Mouse (Mus musculus) midbrain, embryonic 12.5 days (tissue): ENCODE data around the gene Tex12. TPM values are rescaled to one million over a fixed set of nuclear protein-coding genes. Genes with fewer than 3 reads are reported as not detected.
A peak's percentile ranks its signal among the peaks of the same experiment; 100 is the strongest.

Experiments used
- ATAC-seq: fragments of 200-750 bp; cut with Nextera tagmentation; 2 replicates; pipeline ENCODE4 v1.8.0; 2017; ENCODE audit warnings: low read depth, moderate TSS enrichment, moderate library complexity; ENCODE audit not compliant: low FRiP score
- H3K27ac ChIP-seq: fragments of 300-500 bp; sonication (generic); replicated peaks from 2 replicates; pipeline ENCODE4 v1.5.1; 2016; ENCODE audit warnings: mild to moderate bottlenecking
- H3K27me3 ChIP-seq: fragments of 300-500 bp; sonication (generic); 2 replicates; pipeline ENCODE4 v1.6.1; 2016; ENCODE audit warnings: mild to moderate bottlenecking
- H3K36me3 ChIP-seq: fragments of 300-500 bp; sonication (generic); 2 replicates; pipeline ENCODE4 v1.6.1; 2016
- H3K4me1 ChIP-seq: fragments of 300-500 bp; sonication (generic); 2 replicates; pipeline ENCODE4 v1.6.1; 2016
- H3K4me2 ChIP-seq: fragments of 300-500 bp; sonication (generic); replicated peaks from 2 replicates; pipeline ENCODE4 v1.6.1; 2016; ENCODE audit warnings: mild to moderate bottlenecking, moderate library complexity
- H3K4me3 ChIP-seq: fragments of 300-500 bp; sonication (generic); 2 replicates; pipeline ENCODE4 v1.5.1; 2016; ENCODE audit warnings: mild to moderate bottlenecking
- H3K9ac ChIP-seq: fragments of 300-500 bp; sonication (generic); replicated peaks from 2 replicates; pipeline ENCODE4 v1.6.1; 2016; ENCODE audit warnings: mild to moderate bottlenecking, moderate library complexity
- H3K9me3 ChIP-seq: fragments of 300-500 bp; sonication (generic); 2 replicates; pipeline ENCODE4 v1.6.1; 2016; ENCODE audit warnings: mild to moderate bottlenecking
- WGBS: fragments of 180-500 bp; shearing (Covaris S2); methylation state at CpG from one replicate; pipeline ENCODE4 v1.1.7; 2016; 5-methylcytosine and 5-hydroxymethylcytosine counted together
- polyA plus RNA-seq: library from polyadenylated mRNA; unstranded; fragments of >200 nt; fragmentation: Nextera tagmentation; extraction: Ambion mirVana; gene quantifications from 2 replicates; pipeline ENCODE4 v1.2.1, GENCODE M21; 2016

Gene Tex12
- polyA plus RNA-seq, 1 experiment from 2014 or later: 0.48 TPM

- no peak overlapping the region for H3K4me3 ChIP-seq
- peak overlapping the region; percentile 93 for H3K27ac ChIP-seq
- H3K9ac ChIP-seq: no peak overlapping the region
- H3K9me3 ChIP-seq: no peaks in the 10 kb centered on the region
- ATAC-seq: no peak
- H3K4me1 ChIP-seq: peaks cover 16% of the 10 kb centered on the region
- 72% methylated on average over 2 of the region's 2 CpGs for WGBS
- no peaks in the 10 kb centered on the region for H3K27me3 ChIP-seq
- no peaks in the 10 kb centered on the region for H3K36me3 ChIP-seq
- no peak overlapping the region for H3K4me2 ChIP-seq
Observed at GRCm38 (mm10) chr9:50553547-50553946, 7.6 kb downstream of the Tex12 start.

GRCm38 (mm10) chr9:50552206-50552605, 8.9 kb downstream of the Tex12 start:
- no peak for ATAC-seq
- H3K27me3 ChIP-seq: no peaks in the 10 kb centered on the region
- H3K9ac ChIP-seq: no peak overlapping the region
- WGBS: 87% methylated on average over 5 of the region's 5 CpGs
- peaks cover 16% of the 10 kb centered on the region for H3K4me1 ChIP-seq
- H3K36me3 ChIP-seq: no peaks in the 10 kb centered on the region
- no peak overlapping the region for H3K4me3 ChIP-seq
- no peak overlapping the region for H3K27ac ChIP-seq
- no peaks in the 10 kb centered on the region for H3K9me3 ChIP-seq
- H3K4me2 ChIP-seq: no peak overlapping the region

- Histone ChIP-seq H3K9me3 (no peaks in the 10 kb centered on the region), H3K27ac (no peak overlapping the region), H3K4me3 (no peak overlapping the region), H3K9ac (no peak overlapping the region), H3K27me3 (no peaks in the 10 kb centered on the region), H3K36me3 (no peaks in the 10 kb centered on the region), H3K4me2 (no peak overlapping the region), H3K4me1 (peaks cover 1% of the 10 kb centered on the region)
- ATAC-seq: no peak
- 89% methylated on average over 4 of the region's 4 CpGs for WGBS
Observed at GRCm38 (mm10) chr9:50548936-50549335, 12.2 kb downstream of the Tex12 start.

- H3K9me3 ChIP-seq: no peaks in the 10 kb centered on the region
- H3K4me2 ChIP-seq: no peak overlapping the region
- H3K4me1 ChIP-seq: no peaks in the 10 kb centered on the region
- 63% methylated on average over 5 of the region's 5 CpGs for WGBS
- no peak overlapping the region for H3K4me3 ChIP-seq
- no peaks in the 10 kb centered on the region for H3K27me3 ChIP-seq
- no peaks in the 10 kb centered on the region for H3K36me3 ChIP-seq
- no peak overlapping the region for H3K27ac ChIP-seq
- H3K9ac ChIP-seq: no peak overlapping the region
- no peak for ATAC-seq
Observed at GRCm38 (mm10) chr9:50547859-50548478, 13.2 kb downstream of the Tex12 start.

- no peak overlapping the region for H3K4me3 ChIP-seq
- H3K4me1 ChIP-seq: peaks cover 4% of the 10 kb centered on the region; the same call in 1 of the 2 replicates
- no peak for ATAC-seq
- no peak overlapping the region for H3K9ac ChIP-seq
- H3K27ac ChIP-seq: no peak overlapping the region
- no peaks in the 10 kb centered on the region for H3K27me3 ChIP-seq
- H3K9me3 ChIP-seq: no peaks in the 10 kb centered on the region
- no peak overlapping the region for H3K4me2 ChIP-seq
- 77% methylated on average over 9 of the region's 9 CpGs for WGBS
- no peaks in the 10 kb centered on the region for H3K36me3 ChIP-seq
Observed at GRCm38 (mm10) chr9:50542401-50542800, 18.7 kb downstream of the Tex12 start.

- Histone ChIP-seq H3K9ac (no peak overlapping the region), H3K27me3 (no peaks in the 10 kb centered on the region), H3K36me3 (no peaks in the 10 kb centered on the region), H3K4me3 (no peak overlapping the region), H3K9me3 (no peaks in the 10 kb centered on the region), H3K4me2 (no peak overlapping the region), H3K4me1 (peaks cover 4% of the 10 kb centered on the region; the same call in 1 of the 2 replicates), H3K27ac (no peak overlapping the region)
- 75% methylated on average over 7 of the region's 7 CpGs for WGBS
- ATAC-seq: no peak
Observed at GRCm38 (mm10) chr9:50540170-50540569, 21.0 kb downstream of the Tex12 start.

- no peak overlapping the region for H3K9ac ChIP-seq
- H3K4me2 ChIP-seq: no peak overlapping the region
- H3K9me3 ChIP-seq: no peaks in the 10 kb centered on the region
- peaks cover 4% of the 10 kb centered on the region; the same call in 1 of the 2 replicates for H3K4me1 ChIP-seq
- no peaks in the 10 kb centered on the region for H3K36me3 ChIP-seq
- 81% methylated on average over 4 of the region's 4 CpGs for WGBS
- H3K4me3 ChIP-seq: no peak overlapping the region
- no peaks in the 10 kb centered on the region; the same call in 1 of the 2 replicates for H3K27me3 ChIP-seq
- no peak overlapping the region for H3K27ac ChIP-seq
- no peak for ATAC-seq
Observed at GRCm38 (mm10) chr9:50537295-50537694, 23.8 kb downstream of the Tex12 start.

GRCm38 (mm10) chr9:50536603-50537135, 24.5 kb downstream of the Tex12 start:
- Histone ChIP-seq H3K9me3 (no peaks in the 10 kb centered on the region), H3K36me3 (no peaks in the 10 kb centered on the region), H3K27ac (no peak overlapping the region), H3K9ac (no peak overlapping the region), H3K4me2 (no peak overlapping the region), H3K4me3 (no peak overlapping the region), H3K4me1 (peaks cover 4% of the 10 kb centered on the region; the same call in 1 of the 2 replicates), H3K27me3 (no peaks in the 10 kb centered on the region; the same call in 1 of the 2 replicates)
- WGBS: 86% methylated on average over 7 of the region's 7 CpGs
- no peak for ATAC-seq

- Histone ChIP-seq H3K36me3 (no peaks in the 10 kb centered on the region), H3K4me2 (no peak overlapping the region), H3K4me1 (peaks cover 4% of the 10 kb centered on the region; the same call in 1 of the 2 replicates), H3K27me3 (no peaks in the 10 kb centered on the region; the same call in 1 of the 2 replicates), H3K9ac (no peak overlapping the region), H3K4me3 (no peak overlapping the region), H3K27ac (no peak overlapping the region), H3K9me3 (no peaks in the 10 kb centered on the region)
- no peak for ATAC-seq
- WGBS: 87% methylated on average over 5 of the region's 5 CpGs
Observed at GRCm38 (mm10) chr9:50535930-50536329, 25.2 kb downstream of the Tex12 start.

GRCm38 (mm10) chr9:50533791-50534190, 27.3 kb downstream of the Tex12 start:
- Histone ChIP-seq H3K27me3 (no peaks in the 10 kb centered on the region; the same call in 1 of the 2 replicates), H3K4me2 (no peak overlapping the region), H3K9me3 (no peaks in the 10 kb centered on the region), H3K27ac (no peak overlapping the region), H3K4me1 (no peaks in the 10 kb centered on the region), H3K9ac (no peak overlapping the region), H3K36me3 (no peaks in the 10 kb centered on the region), H3K4me3 (no peak overlapping the region)
- 76% methylated on average over 3 of the region's 3 CpGs for WGBS
- ATAC-seq: no peak

- H3K4me1 ChIP-seq: no peaks in the 10 kb centered on the region
- no peak overlapping the region for H3K9ac ChIP-seq
- no peak overlapping the region for H3K27ac ChIP-seq
- H3K4me3 ChIP-seq: no peak overlapping the region
- no peaks in the 10 kb centered on the region for H3K9me3 ChIP-seq
- H3K4me2 ChIP-seq: no peak overlapping the region
- no peak for ATAC-seq
- H3K27me3 ChIP-seq: no peaks in the 10 kb centered on the region; the same call in 1 of the 2 replicates
- 87% methylated on average over 11 of the region's 11 CpGs for WGBS
- H3K36me3 ChIP-seq: no peaks in the 10 kb centered on the region
Observed at GRCm38 (mm10) chr9:50533328-50533727, 27.8 kb downstream of the Tex12 start.

- no peak overlapping the region for H3K27ac ChIP-seq
- no peak overlapping the region for H3K9ac ChIP-seq
- H3K4me2 ChIP-seq: no peak overlapping the region
- WGBS: 33% methylated on average over 2 of the region's 2 CpGs
- H3K4me1 ChIP-seq: peaks cover 8% of the 10 kb centered on the region
- H3K36me3 ChIP-seq: no peaks in the 10 kb centered on the region
- ATAC-seq: no peak
- no peak overlapping the region for H3K4me3 ChIP-seq
- no peaks in the 10 kb centered on the region; the same call in 1 of the 2 replicates for H3K27me3 ChIP-seq
- H3K9me3 ChIP-seq: no peaks in the 10 kb centered on the region
Observed at GRCm38 (mm10) chr9:50530890-50531289, 30.2 kb downstream of the Tex12 start.
